Mouse (Mus musculus) kidney, adult 2 months (tissue): Measurements from ENCODE around the gene Itgb8.

Experiments
- CTCF ChIP-seq: fragments of 200-500 bp; conservative IDR thresholded peaks from 2 replicates; pipeline ENCODE4 v1.5.1; 2011; ENCODE audit warnings: low read depth, mild to moderate bottlenecking, control low read depth, low read length, moderate library complexity, mixed read lengths; ENCODE audit not compliant: insufficient read depth, insufficient read length
- POLR2A ChIP-seq: fragments of 200-500 bp; IDR thresholded peaks from one replicate; pipeline ENCODE4 v1.6.1; 2011; ENCODE audit warnings: low read depth, low read length, control low read depth

GRCm38 (mm10) chr12:119110091-119110490 lies 128.5 kb downstream of the Itgb8 start:
- no peak for TF ChIP-seq CTCF
- TF ChIP-seq POLR2A: no peak
